8 mouse cellular contexts compared by ENCODE assay signal in the genomic region with DNA sequence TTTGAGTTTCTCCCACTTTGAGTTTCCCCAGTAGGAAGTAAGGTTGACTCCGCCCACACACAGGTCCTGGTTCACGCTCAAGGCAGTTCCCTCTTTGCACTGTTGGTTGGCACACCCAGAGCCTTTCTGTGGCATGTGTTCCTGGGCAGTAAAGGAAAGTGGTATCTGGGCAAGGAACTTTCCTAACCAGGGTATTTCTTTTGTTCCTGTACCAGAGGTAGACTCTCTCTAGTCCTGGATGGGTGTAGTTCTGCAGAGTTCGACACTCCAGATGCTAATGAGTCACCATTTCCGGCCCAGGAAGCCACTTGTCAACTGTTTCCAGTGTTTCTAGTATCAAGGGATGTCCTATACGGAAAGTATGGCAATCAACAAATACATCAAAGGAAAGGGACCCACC. TPM values are rescaled to one million over a fixed set of nuclear protein-coding genes. Genes with fewer than 3 reads are reported as not detected.
DNase-seq lines count a peak whose midpoint lies in the region; ATAC-seq and TF ChIP-seq lines count a peak whose summit lies in the region.

No protein-coding gene starts in this region.

- peak; percentile 39 for DNase-seq in urinary bladder, postnatal 25 days (ENCODE audit: low spot score)
- DNase-seq in urinary bladder, postnatal 4 days (ENCODE audit: low spot score in 2 of 2), result no peak
- peak; percentile 55 for DNase-seq in kidney, postnatal 10 days
- DNase-seq in cerebellum, postnatal 4 days (ENCODE audit: low spot score in 2 of 2), result no peak

- H3K27ac ChIP-seq in heart, embryonic 15.5 days, result peak overlapping the region; percentile 51
- H3K27ac ChIP-seq in forebrain, embryonic 15.5 days (replicated peaks), result no peak overlapping the region

- H3K4me2 ChIP-seq in heart, embryonic 15.5 days, result peak overlapping the region; percentile 51
- peak overlapping the region; percentile 91 for H3K4me2 ChIP-seq in myocyte (ENCODE audit: low read depth)
- H3K4me2 ChIP-seq in forebrain, embryonic 15.5 days (replicated peaks), result no peak overlapping the region

- no peak for TF ChIP-seq POLR2A in myocyte (IDR thresholded peaks at IDR 0.05; ENCODE audit: insufficient read length, low read depth)

- peak overlapping the region; percentile 25 for H3K4me3 ChIP-seq in heart, embryonic 15.5 days
- H3K4me3 ChIP-seq in myocyte, result peak overlapping the region; percentile 98
- no peak overlapping the region for H3K4me3 ChIP-seq in forebrain, embryonic 15.5 days

- no peaks in the 10 kb centered on the region for H3K27me3 ChIP-seq in heart, embryonic 15.5 days
- H3K27me3 ChIP-seq in myocyte (ENCODE audit: control insufficient read depth, insufficient read depth, insufficient read length), result no peaks in the 10 kb centered on the region
- no peaks in the 10 kb centered on the region for H3K27me3 ChIP-seq in forebrain, embryonic 15.5 days

- WGBS in heart, embryonic 15.5 days, result 47% methylated on average over 5 of the region's 5 CpGs
- WGBS in forebrain, embryonic 15.5 days, result 77% methylated on average over 5 of the region's 5 CpGs

- H3ac ChIP-seq in myocyte (ENCODE audit: control insufficient read depth, insufficient read length), result no peak overlapping the region

- no peaks in the 10 kb centered on the region for H3K36me3 ChIP-seq in heart, embryonic 15.5 days
- H3K36me3 ChIP-seq in myocyte (ENCODE audit: control insufficient read depth, insufficient read depth), result peaks cover 10% of the 10 kb centered on the region
- no peaks in the 10 kb centered on the region for H3K36me3 ChIP-seq in forebrain, embryonic 15.5 days

- H3K9ac ChIP-seq in heart, embryonic 15.5 days, result no peak overlapping the region
- H3K9ac ChIP-seq in forebrain, embryonic 15.5 days (replicated peaks), result no peak overlapping the region

- peak; percentile 17; the same call in 1 of the 2 replicates for ATAC-seq in heart, embryonic 15.5 days (replicated peaks; ENCODE audit: insufficient number of reproducible peaks, insufficient read depth, low FRiP score, low read depth)
- ATAC-seq in forebrain, embryonic 15.5 days (replicated peaks), result no peak
- no peak for ATAC-seq in erythroid progenitor cell, adult 5-6 weeks (replicated peaks; ENCODE audit: low FRiP score, poor library complexity, severe bottlenecking)

- H3K79me2 ChIP-seq in myocyte (ENCODE audit: control insufficient read depth, insufficient read depth), result peaks cover 65% of the 10 kb centered on the region

- peaks cover 22% of the 10 kb centered on the region for H3K4me1 ChIP-seq in heart, embryonic 15.5 days (replicated peaks)
- peaks cover 17% of the 10 kb centered on the region for H3K4me1 ChIP-seq in forebrain, embryonic 15.5 days

- H3K9me3 ChIP-seq in heart, embryonic 15.5 days (replicated peaks), result no peaks in the 10 kb centered on the region
- H3K9me3 ChIP-seq in forebrain, embryonic 15.5 days, result no peaks in the 10 kb centered on the region

TF ChIP-seq in myocyte, 11 proteins besides CTCF, POLR2A, EP300 and RAD21:
- TF ChIP-seq POLR2AphosphoS2 (IDR thresholded peaks at IDR 0.05; ENCODE audit: insufficient read length, low read depth), result no peak
- no peak for TF ChIP-seq SRF (IDR thresholded peaks at IDR 0.05; ENCODE audit: control insufficient read depth, insufficient read length, low read depth)
- no peak for TF ChIP-seq REST (IDR thresholded peaks at IDR 0.05; ENCODE audit: insufficient read depth, insufficient read length)
- TF ChIP-seq USF1 (IDR thresholded peaks at IDR 0.05; ENCODE audit: low read depth), result no peak
- TF ChIP-seq CEBPB (IDR thresholded peaks at IDR 0.05; ENCODE audit: insufficient read depth, poor library complexity, severe bottlenecking), result no peak
- TF ChIP-seq MAX (IDR thresholded peaks at IDR 0.05; ENCODE audit: low read depth), result no peak
- TF ChIP-seq TCF12 (IDR thresholded peaks at IDR 0.05; ENCODE audit: insufficient read depth, poor library complexity, severe bottlenecking), result no peak
- no peak for TF ChIP-seq E2F4 (IDR thresholded peaks at IDR 0.05; ENCODE audit: insufficient read depth)
- no peak for TF ChIP-seq TCF3 (IDR thresholded peaks at IDR 0.05; ENCODE audit: insufficient read length, low read depth)
- no peak for TF ChIP-seq MYOG (IDR thresholded peaks at IDR 0.05; ENCODE audit: control insufficient read depth in 1 of 3, insufficient read depth in 1 of 3, insufficient read length in 2 of 3, low read depth in 2 of 3)
- no peak for TF ChIP-seq MYOD1 (IDR thresholded peaks at IDR 0.05; ENCODE audit: control insufficient read depth in 1 of 3, insufficient read length in 2 of 3, low read depth in 2 of 3)
TF ChIP-seq in myocyte: peak in this region for 0.

RNA-seq across cellular contexts. Expression of gene Trim16, which starts 1.9 kb away (rescaled TPM):
- polyA plus RNA-seq in heart, embryonic 15.5 days (2015; fragmentation: Nextera tagmentation; extraction: Ambion mirVana), result 4.9 and 8.3 TPM in 2 replicates
- polyA plus RNA-seq in myocyte (2012; fragmentation: generic; extraction: Trizol), result 16.9 TPM
- 3.9 TPM in 2 replicates for polyA plus RNA-seq in forebrain, embryonic 15.5 days (2015; fragmentation: Nextera tagmentation; extraction: Ambion mirVana)
- total RNA-seq in erythroid progenitor cell, adult 5-6 weeks (2015; ENCODE audit: low replicate concordance), result 3.4 and 7.2 TPM in 2 replicates
- 3.2 and 5.1 TPM in 2 replicates for total RNA-seq in erythroid progenitor cell, adult 5-6 weeks (2017; ENCODE audit: low replicate concordance)

RNA-seq across cellular contexts. Expression of gene Fbxw10, which starts 25.0 kb away (rescaled TPM):
- 0.20 and 0.33 TPM in 2 replicates for polyA plus RNA-seq in heart, embryonic 15.5 days (2015; fragmentation: Nextera tagmentation; extraction: Ambion mirVana)
- polyA plus RNA-seq in myocyte (2012; fragmentation: generic; extraction: Trizol), result not detected
- polyA plus RNA-seq in forebrain, embryonic 15.5 days (2015; fragmentation: Nextera tagmentation; extraction: Ambion mirVana), result 0.28 and 0.52 TPM in 2 replicates
- 0.72 TPM in 1 of 2 replicates, not detected in the other for total RNA-seq in erythroid progenitor cell, adult 5-6 weeks (2015; ENCODE audit: low replicate concordance)
- 0.13 TPM in 1 of 2 replicates, not detected in the other for total RNA-seq in erythroid progenitor cell, adult 5-6 weeks (2017; ENCODE audit: low replicate concordance)

RNA-seq across cellular contexts. Expression of gene Zfp286, which starts 32.6 kb away (rescaled TPM):
- 9.3 and 10.8 TPM in 2 replicates for polyA plus RNA-seq in heart, embryonic 15.5 days (2015; fragmentation: Nextera tagmentation; extraction: Ambion mirVana)
- not detected for polyA plus RNA-seq in myocyte (2012; fragmentation: generic; extraction: Trizol)
- polyA plus RNA-seq in forebrain, embryonic 15.5 days (2015; fragmentation: Nextera tagmentation; extraction: Ambion mirVana), result 40.1 and 41.8 TPM in 2 replicates
- total RNA-seq in erythroid progenitor cell, adult 5-6 weeks (2015; ENCODE audit: low replicate concordance), result not detected in 2 replicates
- total RNA-seq in erythroid progenitor cell, adult 5-6 weeks (2017; ENCODE audit: low replicate concordance), result not detected in 2 replicates

RNA-seq across cellular contexts. Expression of gene Tvp23b, which starts 57.4 kb away (rescaled TPM):
- polyA plus RNA-seq in heart, embryonic 15.5 days (2015; fragmentation: Nextera tagmentation; extraction: Ambion mirVana), result 45.8 and 50.1 TPM in 2 replicates
- polyA plus RNA-seq in myocyte (2012; fragmentation: generic; extraction: Trizol), result 18.2 TPM
- 51.3 and 59.1 TPM in 2 replicates for polyA plus RNA-seq in forebrain, embryonic 15.5 days (2015; fragmentation: Nextera tagmentation; extraction: Ambion mirVana)
- total RNA-seq in erythroid progenitor cell, adult 5-6 weeks (2015; ENCODE audit: low replicate concordance), result 3.2 and 8.0 TPM in 2 replicates
- total RNA-seq in erythroid progenitor cell, adult 5-6 weeks (2017; ENCODE audit: low replicate concordance), result 2.2 and 5.9 TPM in 2 replicates

Comparison
In these comparisons a context has a peak if more than half of its experiments do, and no peak if none do; other contexts are left out.
1. DNase-seq: peak in urinary bladder, postnatal 25 days (single experiment) and kidney, postnatal 10 days (single experiment); none in urinary bladder, postnatal 4 days (0 of 2) and cerebellum, postnatal 4 days (0 of 2).
2. RNA of gene Zfp286, which starts 32.6 kb away (polyA plus RNA-seq): 40.1 to 41.8 TPM in forebrain, embryonic 15.5 days and 9.3 to 10.8 TPM in heart, embryonic 15.5 days; not detected in myocyte (single experiment); every median in the first group is over 10 times any median in the second.